Mouse (Mus musculus): ENCODE measurements around the gene Dis3.

Dis3 gene

DNA sequence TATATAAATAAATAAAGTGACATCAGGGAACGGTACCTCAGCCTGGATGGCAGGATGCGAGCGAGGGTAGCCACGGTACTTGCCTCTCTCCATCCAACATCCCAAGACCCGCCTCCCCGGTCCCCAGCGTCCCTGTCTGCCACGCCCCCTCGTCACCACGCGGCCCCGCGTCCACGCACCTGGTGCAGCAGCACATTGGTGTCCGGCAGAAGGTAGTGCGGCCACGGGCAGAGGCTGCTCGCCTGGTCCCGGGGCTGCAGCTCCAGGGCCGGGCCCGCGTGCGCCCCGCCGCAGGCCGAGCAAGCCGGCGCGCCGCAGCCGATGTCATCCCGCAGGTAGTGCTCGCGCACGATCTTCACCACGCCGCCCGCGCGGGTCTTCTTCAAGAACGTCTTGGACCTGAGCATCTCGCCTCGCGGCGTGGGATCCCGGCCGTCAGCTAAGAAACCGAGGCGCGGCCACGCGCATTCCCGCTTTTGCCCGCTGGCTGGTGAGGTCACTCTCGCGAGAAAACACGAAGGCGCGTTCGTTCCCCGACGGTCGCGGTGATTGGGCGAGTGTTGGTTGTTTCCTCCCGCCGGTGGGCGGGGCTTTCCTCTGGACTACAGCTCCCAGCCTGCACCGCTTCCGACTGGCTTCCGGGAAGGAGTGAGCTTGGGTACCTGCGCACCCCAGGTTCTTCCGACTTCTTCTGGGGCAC lies at the start of gene Dis3, which contains the start of gene Pibf1:
Gene Dis3 (minus strand): TSS at position 504 of the 700 bp plus-strand sequence.
Gene Pibf1 (plus strand): TSS at position 158 of the 700 bp plus-strand sequence.
- DNase-seq (ENCODE audit: extremely low spot score, low spot score) = peak; percentile 96

- DNase-seq (ENCODE audit: extremely low spot score, low spot score) = no peak
These were observed 47.3 kb upstream of the Dis3 start for GRCm38 (mm10) chr14:99146841-99147240.

- peak; percentile 83 for DNase-seq (ENCODE audit: extremely low spot score, low spot score)
These were observed 42.4 kb upstream of the Dis3 start for GRCm38 (mm10) chr14:99141786-99142633.

- no peak for DNase-seq (ENCODE audit: extremely low spot score, low spot score)
These were observed 40.5 kb upstream of the Dis3 start for GRCm38 (mm10) chr14:99140036-99140435.

DNA sequence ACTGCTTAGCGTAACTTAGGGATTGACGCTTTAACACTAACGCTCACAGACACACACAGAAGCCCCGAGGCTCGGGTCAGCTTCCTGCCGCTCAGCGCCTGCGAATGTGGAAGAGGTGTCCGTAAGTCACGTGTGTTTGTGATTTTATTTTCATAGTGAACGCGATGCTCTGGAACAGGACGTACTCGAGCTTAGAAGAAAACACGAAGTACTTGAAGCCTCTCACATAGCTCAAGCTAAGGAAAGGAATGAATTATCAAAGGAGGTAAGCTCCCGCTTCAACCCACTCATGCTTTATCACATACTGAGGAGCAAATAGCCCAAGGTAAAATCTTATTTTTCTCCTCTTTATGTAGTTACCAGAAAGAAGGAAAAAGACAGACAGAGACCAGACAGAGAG lies 36.7 kb upstream of the Dis3 start:
- DNase-seq (ENCODE audit: extremely low spot score, low spot score) = no peak

GRCm38 (mm10) chr14:99135761-99136160 lies 36.2 kb upstream of the Dis3 start:
- no peak for DNase-seq (ENCODE audit: extremely low spot score, low spot score)

- DNase-seq (ENCODE audit: extremely low spot score, low spot score) = no peak
These were observed 34.5 kb upstream of the Dis3 start for GRCm38 (mm10) chr14:99134048-99134447.

DNA sequence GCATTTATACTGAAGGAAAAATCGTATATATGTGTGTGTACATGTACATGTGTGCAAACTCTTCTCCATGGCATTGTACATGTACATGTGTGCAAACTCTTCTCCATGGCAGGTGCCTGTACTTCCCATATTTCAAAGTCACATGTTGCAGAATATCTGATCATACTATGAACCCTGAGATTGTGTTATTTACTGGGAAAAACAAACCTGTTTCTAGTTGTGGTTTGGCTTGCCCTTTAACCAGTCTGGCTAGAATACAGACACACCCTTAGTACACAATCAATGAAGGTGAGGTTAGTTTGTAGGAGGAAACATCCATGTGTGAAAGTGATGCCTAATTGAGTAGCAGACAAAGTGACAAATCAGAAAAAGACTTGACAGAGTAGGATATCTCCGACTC lies 29.5 kb upstream of the Dis3 start:
- DNase-seq (ENCODE audit: extremely low spot score, low spot score) = no peak

- DNase-seq (ENCODE audit: extremely low spot score, low spot score) = no peak
These were observed 27.9 kb upstream of the Dis3 start for GRCm38 (mm10) chr14:99127509-99127908.

DNA sequence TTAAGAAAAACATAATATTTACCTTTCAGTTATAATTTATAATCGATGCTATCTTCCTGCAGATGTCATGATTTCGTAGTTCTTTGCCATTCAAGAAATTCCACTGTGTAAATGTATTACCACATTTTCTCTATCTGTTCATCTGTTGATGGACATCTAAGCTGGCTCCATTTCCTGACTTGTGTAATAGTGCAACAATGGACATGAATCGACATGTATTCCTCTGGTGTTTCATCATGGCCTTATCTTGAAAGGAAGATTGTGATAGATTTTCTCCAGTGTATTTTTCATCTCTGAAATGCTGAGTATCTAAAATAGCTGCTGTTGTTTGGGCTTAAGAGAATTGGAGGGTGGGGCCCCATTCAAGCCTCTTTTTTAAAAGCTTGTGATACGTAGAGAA lies 27.1 kb upstream of the Dis3 start:
- DNase-seq (ENCODE audit: extremely low spot score, low spot score) = no peak

- no peak for DNase-seq (ENCODE audit: extremely low spot score, low spot score)
These were observed 24.5 kb upstream of the Dis3 start for GRCm38 (mm10) chr14:99124076-99124475.

DNA sequence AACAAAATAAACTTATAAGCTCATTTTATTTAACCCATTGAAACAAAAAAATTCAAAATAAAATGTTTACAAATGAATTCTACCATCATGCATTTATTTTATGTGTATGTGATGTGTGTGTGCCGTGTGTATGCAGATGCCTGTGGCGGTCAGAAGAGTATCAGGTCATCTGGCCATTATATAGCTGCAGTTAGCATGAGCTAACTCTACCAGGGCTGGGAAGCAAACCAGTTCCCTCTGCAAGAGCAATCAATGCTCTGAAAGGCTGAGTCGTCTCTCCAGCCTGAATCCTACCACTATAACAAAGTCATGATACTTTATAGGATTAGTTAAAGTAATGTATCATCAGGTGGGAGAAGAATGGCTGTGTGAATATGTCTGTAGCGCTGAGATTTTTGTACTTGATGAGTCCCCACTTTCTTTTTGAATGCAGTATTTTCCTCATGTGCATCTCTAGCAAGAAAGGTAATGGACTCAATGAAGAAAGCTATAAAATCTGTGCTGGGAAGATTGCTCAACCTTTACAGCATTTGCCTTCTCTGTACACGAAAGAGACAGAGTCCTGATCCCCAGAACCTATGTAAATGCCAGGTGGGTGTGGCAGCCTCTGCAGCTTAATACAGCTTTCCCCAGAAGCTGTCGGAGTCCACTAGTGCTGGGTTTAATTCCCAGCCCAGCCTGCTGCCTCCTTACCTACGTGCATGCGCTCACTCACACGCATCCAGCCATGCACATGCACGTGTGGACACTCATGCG lies 22.2 kb upstream of the Dis3 start:
- no peak for DNase-seq (ENCODE audit: extremely low spot score, low spot score)

DNA sequence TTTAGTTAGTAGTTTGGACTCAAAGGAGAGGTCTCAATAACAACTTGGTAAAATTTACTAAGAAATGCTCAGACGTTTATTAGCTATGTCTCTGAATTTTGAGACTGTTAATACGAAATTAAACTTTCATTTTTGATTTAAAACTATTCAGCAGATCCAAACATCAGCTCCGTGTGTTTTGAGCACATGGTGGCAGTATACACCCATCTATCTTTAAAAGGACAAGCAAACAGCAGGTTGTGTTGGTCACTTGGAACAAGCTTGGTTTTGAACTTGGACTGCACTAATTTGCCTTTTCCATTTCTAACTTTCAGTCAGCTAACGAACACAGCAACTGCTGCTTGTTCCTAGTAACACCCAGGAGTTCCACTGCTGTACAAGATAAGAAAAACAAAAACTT lies 18.0 kb upstream of the Dis3 start:
- no peak for DNase-seq (ENCODE audit: extremely low spot score, low spot score)

GRCm38 (mm10) chr14:99108762-99109161 lies 9.2 kb upstream of the Dis3 start:
- DNase-seq (ENCODE audit: extremely low spot score, low spot score) = no peak

GRCm38 (mm10) chr14:99107631-99108187 lies 8.1 kb upstream of the Dis3 start:
- DNase-seq (ENCODE audit: extremely low spot score, low spot score) = no peak

DNA sequence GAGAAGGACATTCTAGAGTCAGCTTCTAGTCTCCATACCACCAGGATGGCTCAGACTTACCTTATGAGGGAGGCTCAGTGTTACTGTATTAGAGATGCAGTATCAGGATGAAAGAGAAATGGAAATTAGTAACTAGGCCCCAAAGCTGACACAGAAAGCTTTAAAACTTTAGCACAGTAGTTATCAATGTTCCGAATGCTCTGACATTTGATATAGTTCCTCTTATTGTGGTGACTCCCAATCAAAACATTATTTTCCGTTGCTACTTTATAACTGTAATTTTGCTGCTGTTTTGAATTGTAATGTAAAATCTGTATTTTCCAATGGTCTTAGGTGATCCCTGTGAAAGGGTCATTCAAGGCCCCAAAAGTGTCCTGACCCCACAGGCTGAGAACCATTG lies 7.1 kb upstream of the Dis3 start:
- DNase-seq (ENCODE audit: extremely low spot score, low spot score) = no peak

DNA sequence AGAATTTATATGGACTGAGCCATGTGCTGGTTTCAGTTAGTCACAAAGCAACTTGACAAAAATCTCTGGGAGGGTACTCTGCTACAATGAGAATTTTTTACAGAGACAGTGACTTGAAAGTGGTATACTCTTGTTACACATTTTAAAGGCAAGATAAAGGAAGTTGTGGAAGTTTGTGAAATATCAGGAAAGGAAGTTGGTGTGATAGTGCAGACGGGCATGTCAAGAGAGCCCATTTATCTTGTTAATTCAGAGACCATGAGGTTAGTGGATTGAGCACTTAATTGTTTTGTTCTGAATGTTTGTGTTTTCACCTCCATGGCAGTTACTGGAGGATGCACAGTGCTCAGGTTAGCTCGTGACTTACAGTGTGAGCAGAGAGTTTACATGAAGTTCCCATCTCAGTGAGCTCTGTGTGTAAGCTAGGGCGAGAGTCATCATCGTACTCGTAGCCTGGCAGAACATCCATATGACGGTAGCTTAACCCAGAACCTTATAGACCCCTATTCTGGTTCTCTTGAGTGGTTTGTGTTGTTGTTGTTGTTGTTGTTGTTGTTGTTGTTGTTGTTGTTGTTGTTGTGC lies 5.1 kb upstream of the Dis3 start:
- no peak for DNase-seq (ENCODE audit: extremely low spot score, low spot score)

DNA sequence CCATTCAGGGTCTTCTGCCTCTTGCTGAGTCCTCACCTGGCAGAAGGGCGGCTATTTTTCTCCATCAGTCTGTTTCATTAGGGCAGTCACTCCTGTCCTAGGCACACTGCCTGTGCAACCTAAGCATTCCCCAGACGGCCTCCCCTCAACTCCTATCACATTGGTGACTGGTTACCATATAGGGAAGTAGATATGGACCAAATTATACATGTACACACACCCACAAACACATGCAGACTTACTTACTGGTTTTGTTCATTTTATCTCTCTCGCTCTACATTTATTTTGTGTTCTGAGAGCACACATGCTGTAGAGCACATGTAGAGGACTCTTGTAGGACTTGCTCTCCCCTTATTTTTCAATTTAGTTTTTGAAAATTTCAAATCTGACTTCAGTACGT lies 3.5 kb upstream of the Dis3 start:
- no peak for DNase-seq (ENCODE audit: extremely low spot score, low spot score)

DNA sequence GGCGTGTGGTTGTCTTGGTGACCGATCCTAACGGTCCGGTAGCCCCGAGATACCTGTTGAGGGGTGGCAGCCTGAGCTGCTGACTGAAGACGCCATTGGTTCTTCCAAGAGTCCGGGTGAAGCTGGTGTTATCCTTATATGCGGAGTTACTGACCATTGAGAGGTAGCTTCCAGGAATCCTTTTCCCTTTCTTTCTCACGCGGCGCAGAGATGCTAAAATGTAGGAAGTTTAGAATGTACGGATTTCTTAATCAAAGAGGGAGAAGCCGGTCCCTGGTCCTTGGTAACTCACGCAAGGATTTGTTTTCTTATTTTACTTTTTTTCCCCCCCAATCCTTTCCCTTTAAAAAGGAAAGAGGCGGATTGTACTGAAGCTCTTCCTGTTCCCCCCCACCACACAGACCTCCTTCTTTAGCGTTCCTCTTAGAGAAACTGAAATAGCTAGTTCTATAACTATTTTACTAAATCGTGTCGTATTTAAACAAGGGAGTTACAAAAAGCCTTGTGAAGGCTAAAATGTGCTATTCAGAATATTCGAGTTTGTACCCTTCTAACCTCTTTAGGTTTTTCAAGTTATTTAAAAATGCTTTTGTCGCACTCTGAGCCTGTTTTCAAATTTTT lies 507 bp upstream of the Dis3 start:
- DNase-seq (ENCODE audit: extremely low spot score, low spot score) = no peak

GRCm38 (mm10) chr14:99088947-99089346 lies 10.6 kb downstream of the Dis3 start:
- no peak for DNase-seq (ENCODE audit: extremely low spot score, low spot score)

DNA sequence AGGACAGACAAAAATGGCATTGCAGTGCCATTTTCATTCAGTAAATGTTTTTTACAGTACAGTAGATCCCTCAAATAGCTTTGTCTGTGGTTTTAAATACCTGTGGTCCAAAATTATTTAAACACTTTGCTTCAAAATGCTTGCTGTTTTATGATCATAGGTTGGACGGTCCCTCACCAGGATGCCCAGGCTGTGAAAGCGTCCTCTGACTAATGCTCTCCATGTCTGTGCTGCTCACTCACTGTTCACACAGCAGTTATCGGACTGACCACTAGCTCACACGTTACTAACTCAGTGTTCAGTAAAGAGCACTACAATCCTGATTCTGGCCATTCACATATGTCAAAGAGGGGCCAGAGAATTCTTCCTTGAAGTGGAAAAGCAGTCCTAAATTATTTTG lies 28.4 kb downstream of the Dis3 start:
- DNase-seq (ENCODE audit: extremely low spot score, low spot score) = no peak
